Mouse (Mus musculus) kidney, embryonic 16.5 days (tissue): ENCODE measurements around the gene Vrk1. TPM values are rescaled to one million over a fixed set of nuclear protein-coding genes. Genes with fewer than 3 reads are reported as not detected.

Experiments
- ATAC-seq: fragments of 200-750 bp; cut with Nextera tagmentation; 2 replicates; pipeline ENCODE4 v1.8.0; 2017; ENCODE audit warnings: moderate TSS enrichment; ENCODE audit not compliant: low FRiP score, low TSS enrichment
- H3K27ac ChIP-seq: fragments of 300-500 bp; sonication (generic); 2 replicates; pipeline ENCODE4 v1.5.1; 2014; ENCODE audit warnings: low read length
- H3K27me3 ChIP-seq: fragments of 300-500 bp; sonication (generic); 2 replicates; pipeline ENCODE4 v1.6.1; 2014; ENCODE audit warnings: low read length, control low read depth, mixed read lengths; ENCODE audit not compliant: insufficient read depth
- H3K36me3 ChIP-seq: fragments of 300-500 bp; sonication (generic); 2 replicates; pipeline ENCODE4 v1.6.1; 2014; ENCODE audit warnings: low read length, control low read depth, mixed read lengths; ENCODE audit not compliant: insufficient read depth
- H3K4me1 ChIP-seq: fragments of 300-500 bp; sonication (generic); 2 replicates; pipeline ENCODE4 v1.6.1; 2014; ENCODE audit warnings: low read length, control low read depth, mixed read lengths; ENCODE audit not compliant: insufficient read depth
- H3K4me2 ChIP-seq: fragments of 300-500 bp; sonication (generic); replicated peaks from 2 replicates; pipeline ENCODE4 v1.6.1; 2014; ENCODE audit warnings: low read depth, low read length
- H3K4me3 ChIP-seq: fragments of 300-500 bp; sonication (generic); 2 replicates; pipeline ENCODE4 v1.5.1; 2014; ENCODE audit warnings: mild to moderate bottlenecking, low read length
- H3K9ac ChIP-seq: fragments of 300-500 bp; sonication (generic); replicated peaks from 2 replicates; pipeline ENCODE4 v1.6.1; 2014; ENCODE audit warnings: low read length
- H3K9me3 ChIP-seq: fragments of 300-500 bp; sonication (generic); 2 replicates; pipeline ENCODE4 v1.6.1; 2016; ENCODE audit warnings: low read length, control low read depth
- WGBS: fragments of 180-500 bp; shearing (Covaris S2); extraction: QIAGEN DNeasy Blood & Tissue Kit; methylation state at CpG from one replicate; pipeline ENCODE4 v1.1.7; 2014; 5-methylcytosine and 5-hydroxymethylcytosine counted together
- polyA plus RNA-seq: library from polyadenylated mRNA; unstranded; fragments of >200 nt; fragmentation: Nextera tagmentation; extraction: Ambion mirVana; gene quantifications from 2 replicates; pipeline ENCODE4 v1.2.1, GENCODE M21; 2015

Vrk1 gene
- polyA plus RNA-seq, 1 experiment from 2014 or later: 67.3 TPM

GRCm38 (mm10) chr12:106034267-106034666, 24.2 kb downstream of the Vrk1 start:
- ATAC-seq: no peak
- no peaks in the 10 kb centered on the region for H3K27me3 ChIP-seq
- no peak overlapping the region for H3K27ac ChIP-seq
- 0 out of 2 replicates have a peak, but pooled peaks cover 8% of the 10 kb centered on the region for H3K36me3 ChIP-seq
- 80% methylated on average over 7 of the region's 7 CpGs for WGBS
- no peak overlapping the region for H3K4me3 ChIP-seq
- H3K4me1 ChIP-seq: no peaks in the 10 kb centered on the region
- no peak overlapping the region for H3K9ac ChIP-seq
- H3K9me3 ChIP-seq: no peaks in the 10 kb centered on the region
- H3K4me2 ChIP-seq: no peak overlapping the region

GRCm38 (mm10) chr12:106034761-106035160, 24.7 kb downstream of the Vrk1 start:
- WGBS: 90% methylated on average over 9 of the region's 9 CpGs
- Histone ChIP-seq H3K4me3 (no peak overlapping the region), H3K27ac (no peak overlapping the region), H3K9ac (no peak overlapping the region), H3K36me3 (0 out of 2 replicates have a peak, but pooled peaks cover 8% of the 10 kb centered on the region), H3K27me3 (no peaks in the 10 kb centered on the region), H3K9me3 (no peaks in the 10 kb centered on the region), H3K4me2 (no peak overlapping the region), H3K4me1 (no peaks in the 10 kb centered on the region)
- ATAC-seq: no peak

GRCm38 (mm10) chr12:106040259-106040658, 30.2 kb downstream of the Vrk1 start:
- Histone ChIP-seq H3K4me1 (no peaks in the 10 kb centered on the region), H3K27ac (no peak overlapping the region), H3K27me3 (no peaks in the 10 kb centered on the region), H3K4me3 (no peak overlapping the region), H3K9me3 (no peaks in the 10 kb centered on the region), H3K36me3 (0 out of 2 replicates have a peak, but pooled peaks cover 8% of the 10 kb centered on the region), H3K9ac (no peak overlapping the region), H3K4me2 (no peak overlapping the region)
- ATAC-seq: no peak
- 93% methylated on average over 7 of the region's 7 CpGs for WGBS

- no peak overlapping the region for H3K27ac ChIP-seq
- 27% methylated on average over 9 of the region's 9 CpGs for WGBS
- no peak for ATAC-seq
These were observed 36.2 kb downstream of the Vrk1 start for GRCm38 (mm10) chr12:106046143-106046795.

GRCm38 (mm10) chr12:106052271-106052670, 42.2 kb downstream of the Vrk1 start:
- no peaks in the 10 kb centered on the region for H3K9me3 ChIP-seq
- H3K4me2 ChIP-seq: no peak overlapping the region
- peaks cover 16% of the 10 kb centered on the region for H3K36me3 ChIP-seq
- no peaks in the 10 kb centered on the region for H3K4me1 ChIP-seq
- H3K27me3 ChIP-seq: no peaks in the 10 kb centered on the region
- H3K27ac ChIP-seq: no peak overlapping the region
- WGBS: 90% methylated on average over 7 of the region's 7 CpGs
- no peak overlapping the region for H3K4me3 ChIP-seq
- H3K9ac ChIP-seq: no peak overlapping the region
- no peak for ATAC-seq

More at GRCm38 (mm10) chr12:106046143-106046795, 36.2 kb downstream of the Vrk1 start:
- no peak overlapping the region for H3K9ac ChIP-seq
- H3K36me3 ChIP-seq: peaks cover 12% of the 10 kb centered on the region
- H3K4me1 ChIP-seq: 0 out of 2 replicates have a peak, but pooled peaks cover 3% of the 10 kb centered on the region
- H3K4me2 ChIP-seq: no peak overlapping the region
- H3K27me3 ChIP-seq: no peaks in the 10 kb centered on the region
- H3K9me3 ChIP-seq: no peaks in the 10 kb centered on the region
- no peak overlapping the region for H3K4me3 ChIP-seq

GRCm38 (mm10) chr12:106055799-106056198, 45.8 kb downstream of the Vrk1 start:
- ATAC-seq: no peak
- H3K9ac ChIP-seq: no peak overlapping the region
- 39% methylated on average over 6 of the region's 6 CpGs for WGBS
- H3K27me3 ChIP-seq: no peaks in the 10 kb centered on the region
- H3K27ac ChIP-seq: no peak overlapping the region
- H3K4me3 ChIP-seq: no peak overlapping the region
- no peaks in the 10 kb centered on the region for H3K4me1 ChIP-seq
- no peak overlapping the region for H3K4me2 ChIP-seq
- H3K9me3 ChIP-seq: no peaks in the 10 kb centered on the region
- 0 out of 2 replicates have a peak, but pooled peaks cover 6% of the 10 kb centered on the region for H3K36me3 ChIP-seq

GRCm38 (mm10) chr12:106059873-106060573, 50.0 kb downstream of the Vrk1 start:
- peaks cover 10% of the 10 kb centered on the region; the same call in 1 of the 2 replicates for H3K36me3 ChIP-seq
- no peak overlapping the region for H3K9ac ChIP-seq
- no peak overlapping the region for H3K4me2 ChIP-seq
- no peak overlapping the region for H3K4me3 ChIP-seq
- ATAC-seq: peak; percentile 67
- H3K9me3 ChIP-seq: no peaks in the 10 kb centered on the region
- no peak overlapping the region for H3K27ac ChIP-seq
- no peaks in the 10 kb centered on the region for H3K27me3 ChIP-seq
- H3K4me1 ChIP-seq: no peaks in the 10 kb centered on the region
- 28% methylated on average over 12 of the region's 12 CpGs for WGBS

GRCm38 (mm10) chr12:106070434-106071155, 60.6 kb downstream of the Vrk1 start:
- H3K9ac ChIP-seq: no peak overlapping the region
- ATAC-seq: no peak
- 70% methylated on average over 22 of the region's 22 CpGs for WGBS
- no peaks in the 10 kb centered on the region for H3K9me3 ChIP-seq
- H3K4me3 ChIP-seq: no peak overlapping the region
- H3K4me2 ChIP-seq: no peak overlapping the region
- no peaks in the 10 kb centered on the region for H3K27me3 ChIP-seq
- no peak overlapping the region for H3K27ac ChIP-seq
- H3K4me1 ChIP-seq: no peaks in the 10 kb centered on the region
- H3K36me3 ChIP-seq: 0 out of 2 replicates have a peak, but pooled peaks cover 5% of the 10 kb centered on the region

GRCm38 (mm10) chr12:106071575-106072166, 61.6 kb downstream of the Vrk1 start:
- Histone ChIP-seq H3K9ac (no peak overlapping the region), H3K27me3 (no peaks in the 10 kb centered on the region), H3K4me3 (no peak overlapping the region), H3K27ac (no peak overlapping the region), H3K4me2 (no peak overlapping the region), H3K9me3 (no peaks in the 10 kb centered on the region), H3K4me1 (no peaks in the 10 kb centered on the region), H3K36me3 (peaks cover 5% of the 10 kb centered on the region; the same call in 1 of the 2 replicates)
- WGBS: 65% methylated on average over 10 of the region's 10 CpGs
- ATAC-seq: no peak
